Mouse (Mus musculus) thymus, adult 2 months (tissue): ENCODE measurements around the gene Trak1.

Source experiments
- CTCF ChIP-seq: fragments of 200-500 bp; IDR thresholded peaks from 2 replicates; pipeline ENCODE4 v1.5.1; 2012; ENCODE audit warnings: mild to moderate bottlenecking, control low read depth, low read length, moderate library complexity, borderline replicate concordance; ENCODE audit not compliant: control insufficient read depth, poor library complexity, insufficient read depth; ENCODE audit errors: extremely low read depth
- POLR2A ChIP-seq: fragments of 200-500 bp; IDR thresholded peaks from 2 replicates; pipeline ENCODE4 v1.6.1; 2012; ENCODE audit warnings: mild to moderate bottlenecking, low read length, control low read depth, moderate library complexity; ENCODE audit not compliant: control insufficient read depth, poor library complexity, insufficient read depth; ENCODE audit errors: extremely low read depth

DNA sequence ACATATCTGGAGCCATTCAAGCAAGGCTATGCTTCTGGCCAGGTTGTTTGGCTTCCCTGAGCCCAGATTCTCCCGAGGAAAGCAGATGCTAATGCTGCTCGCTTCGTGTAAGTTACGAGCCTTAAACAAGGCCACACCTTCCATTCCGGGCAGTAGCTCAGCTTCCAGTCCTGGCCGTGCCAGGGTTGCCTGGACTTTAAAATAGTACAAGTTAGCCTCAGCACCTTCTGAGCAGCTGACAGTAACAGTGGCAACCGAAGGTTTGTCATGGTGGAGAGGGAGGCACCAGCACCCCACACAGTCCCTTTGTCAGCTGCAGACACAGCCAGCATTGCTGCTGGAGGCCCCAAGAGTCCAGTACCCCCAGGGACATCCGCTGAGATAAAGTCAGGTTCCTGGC is 61.1 kb downstream of the Trak1 start:
- TF ChIP-seq CTCF (no peak), POLR2A (no peak)
